In genomic region chr3:99338756-99339155, GRCm38 (mm10) we compare ENCODE assay signal across 17 mouse cellular contexts.
"Had no signal": no experiment of that assay in that cellular context is flagged by ENCODE, and none has a peak within 500 bp of the region (broad histone marks: within the 10 kb centered on the region; RNA-seq: fewer than 3 reads in every experiment).

No protein-coding gene starts in this region.

- H3K9me3 ChIP-seq: limb, embryonic 10.5 days; liver, embryonic 15.5 days; midbrain, embryonic 10.5 days; neural tube, embryonic 13.5 days; stomach, embryonic 15.5 days had no signal

- H3K27ac ChIP-seq: layer of hippocampus, adult 2 months; limb, embryonic 10.5 days; liver, embryonic 15.5 days; midbrain, embryonic 10.5 days; neural tube, embryonic 13.5 days; stomach, embryonic 15.5 days had no signal

- H3K4me3 ChIP-seq: layer of hippocampus, adult 2 months; limb, embryonic 10.5 days; liver, embryonic 15.5 days; midbrain, embryonic 10.5 days; neural tube, embryonic 13.5 days; stomach, embryonic 15.5 days had no signal

- H3K9ac ChIP-seq: liver, embryonic 15.5 days; neural tube, embryonic 13.5 days; stomach, embryonic 15.5 days had no signal

- H3K36me3 ChIP-seq: liver, embryonic 15.5 days; midbrain, embryonic 10.5 days; neural tube, embryonic 13.5 days; stomach, embryonic 15.5 days had no signal

- DNase-seq: kidney, postnatal 10 days; kidney, postnatal 4 days; lung, adult 2 months; lung, postnatal 4 days; midbrain, embryonic 14.5 days; retina, postnatal 1 day; right cerebral cortex, postnatal 4 days; thymus, adult 2 months; thymus, postnatal 25 days had no signal

- ATAC-seq: lung, postnatal 0 days had no signal

- H3K4me2 ChIP-seq: liver, embryonic 11.5 days; liver, embryonic 15.5 days; neural tube, embryonic 13.5 days; stomach, embryonic 15.5 days had no signal

- H3K4me1 ChIP-seq: limb, embryonic 10.5 days; liver, embryonic 15.5 days; midbrain, embryonic 10.5 days; neural tube, embryonic 13.5 days; stomach, embryonic 15.5 days had no signal

- H3K27me3 ChIP-seq: liver, embryonic 15.5 days; neural tube, embryonic 13.5 days; stomach, embryonic 15.5 days had no signal
